Mouse (Mus musculus): Measurements from ENCODE around the gene Kdelr3. TPM values are rescaled to one million over a fixed set of nuclear protein-coding genes. Genes with fewer than 3 reads are reported as not detected.
A peak's percentile ranks its signal among the peaks of the same experiment; 100 is the strongest.

The Kdelr3 gene
- polyA plus RNA-seq, 1 experiment = 43.9 TPM

DNA sequence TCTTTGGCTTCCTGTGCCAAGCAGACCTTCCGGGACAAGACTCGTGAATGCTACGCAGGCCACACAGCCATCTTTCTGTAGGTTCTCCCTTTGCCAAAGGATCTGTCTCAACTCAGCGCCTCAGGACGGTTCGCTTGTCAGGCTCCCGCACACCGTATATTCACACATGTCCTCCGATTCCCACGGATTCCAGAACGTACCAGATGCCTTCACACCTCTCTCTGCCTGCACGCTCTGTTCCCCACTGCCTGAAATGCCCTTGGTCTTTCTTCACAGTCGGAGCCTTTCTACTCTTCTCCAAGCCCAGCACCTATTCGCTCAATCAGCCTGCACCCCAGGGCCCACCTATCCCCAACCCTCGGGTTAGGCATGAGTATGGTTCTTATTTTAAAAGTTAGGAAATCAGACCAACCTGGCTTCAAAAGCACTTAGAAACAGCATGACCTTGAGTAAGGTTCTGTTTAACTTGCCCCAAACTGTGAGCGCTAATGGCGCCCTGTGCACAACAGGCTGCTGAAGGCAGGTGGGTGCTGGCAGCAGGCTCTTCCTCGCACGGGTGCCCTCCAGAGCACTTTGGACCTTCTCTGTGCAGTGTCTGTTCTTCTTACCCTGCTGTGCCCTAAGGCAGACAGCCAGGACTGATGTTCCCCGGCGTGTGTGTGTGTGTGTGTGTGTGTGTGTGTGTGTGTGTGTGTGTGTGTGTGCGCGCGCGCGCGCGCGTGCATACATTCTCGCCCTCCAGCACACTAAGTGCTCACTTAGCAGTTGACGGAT lies 9.0 kb upstream of the Kdelr3 start:
- H3K4me1 ChIP-seq (ENCODE audit: control insufficient read depth, insufficient read depth, low read length) = peaks cover 2% of the 10 kb centered on the region
- H3K36me3 ChIP-seq (ENCODE audit: control insufficient read depth, insufficient read depth, low read length, poor library complexity, severe bottlenecking) = no peaks in the 10 kb centered on the region
- H3K27ac ChIP-seq (ENCODE audit: insufficient read depth, low read length) = no peak overlapping the region
- no peak overlapping the region for H3K4me3 ChIP-seq (ENCODE audit: low read depth, low read length)
- peaks cover 3% of the 10 kb centered on the region; the same call in 1 of the 2 replicates for H3K27me3 ChIP-seq (ENCODE audit: control insufficient read depth, insufficient read depth, low read length, poor library complexity, severe bottlenecking)
- no peaks in the 10 kb centered on the region for H3K9me3 ChIP-seq (replicated peaks; ENCODE audit: control insufficient read depth, insufficient read depth, low read length, poor library complexity, severe bottlenecking)
- no peak overlapping the region for H3K9ac ChIP-seq (ENCODE audit: low read depth, poor library complexity, severe bottlenecking)
- TF ChIP-seq POLR2A (IDR thresholded peaks at IDR 0.05; ENCODE audit: insufficient read depth, low read length) (no peak), EP300 (IDR thresholded peaks at IDR 0.05; ENCODE audit: insufficient read depth, low read depth, low read length) (no peak), CTCF (IDR thresholded peaks at IDR 0.05; ENCODE audit: low read depth, low read length) (no peak)

DNA sequence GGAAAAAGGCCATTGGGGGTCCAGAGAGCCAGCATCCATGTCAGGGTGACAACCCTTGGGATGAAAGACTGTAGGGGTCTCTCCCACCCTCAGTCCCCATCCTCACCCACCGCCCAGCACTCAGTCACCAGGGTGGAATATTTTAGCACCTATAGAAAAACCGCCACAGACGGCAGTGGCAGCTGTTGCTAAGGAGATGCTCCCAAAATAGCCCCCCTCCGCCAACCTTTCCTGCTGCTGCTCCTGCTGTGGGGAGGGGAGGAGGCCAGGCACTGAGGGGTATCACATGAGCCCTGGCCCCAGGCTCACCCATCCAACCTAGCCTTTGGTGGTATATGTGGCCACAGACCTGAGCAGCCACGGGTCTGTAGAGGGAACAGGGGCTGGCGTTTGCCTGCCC lies 6.2 kb upstream of the Kdelr3 start:
- no peaks in the 10 kb centered on the region for H3K36me3 ChIP-seq (ENCODE audit: control insufficient read depth, insufficient read depth, low read length, poor library complexity, severe bottlenecking)
- no peaks in the 10 kb centered on the region for H3K9me3 ChIP-seq (replicated peaks; ENCODE audit: control insufficient read depth, insufficient read depth, low read length, poor library complexity, severe bottlenecking)
- no peak overlapping the region for H3K4me3 ChIP-seq (ENCODE audit: low read depth, low read length)
- no peaks in the 10 kb centered on the region for H3K27me3 ChIP-seq (ENCODE audit: control insufficient read depth, insufficient read depth, low read length, poor library complexity, severe bottlenecking)
- no peak overlapping the region for H3K9ac ChIP-seq (ENCODE audit: low read depth, poor library complexity, severe bottlenecking)
- no peak for TF ChIP-seq POLR2A (IDR thresholded peaks at IDR 0.05; ENCODE audit: insufficient read depth, low read length)
- no peak for TF ChIP-seq CTCF (IDR thresholded peaks at IDR 0.05; ENCODE audit: low read depth, low read length)
- no peak for TF ChIP-seq EP300 (IDR thresholded peaks at IDR 0.05; ENCODE audit: insufficient read depth, low read depth, low read length)
- H3K27ac ChIP-seq (ENCODE audit: insufficient read depth, low read length) = no peak overlapping the region
- peaks cover 2% of the 10 kb centered on the region for H3K4me1 ChIP-seq (ENCODE audit: control insufficient read depth, insufficient read depth, low read length)

DNA sequence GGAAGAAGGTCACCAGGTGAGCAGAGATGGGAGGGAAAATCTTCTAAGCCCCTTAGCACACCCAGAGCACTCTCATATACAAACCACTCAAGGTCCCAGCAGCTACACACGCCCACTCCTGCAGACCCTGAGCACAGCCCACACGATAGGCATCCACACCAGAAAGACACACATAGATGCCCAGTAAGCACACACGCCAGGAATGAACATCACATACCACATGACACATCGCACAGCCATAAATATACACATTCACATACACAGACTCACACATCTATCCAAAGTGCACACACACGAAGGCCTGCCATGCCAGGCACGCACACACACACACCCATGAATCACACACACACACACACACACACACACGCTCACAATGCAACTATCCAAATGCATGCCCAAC lies 5.8 kb upstream of the Kdelr3 start:
- H3K9ac ChIP-seq (ENCODE audit: low read depth, poor library complexity, severe bottlenecking) = no peak overlapping the region
- no peak overlapping the region for H3K27ac ChIP-seq (ENCODE audit: insufficient read depth, low read length)
- peaks cover 2% of the 10 kb centered on the region for H3K4me1 ChIP-seq (ENCODE audit: control insufficient read depth, insufficient read depth, low read length)
- no peaks in the 10 kb centered on the region for H3K9me3 ChIP-seq (replicated peaks; ENCODE audit: control insufficient read depth, insufficient read depth, low read length, poor library complexity, severe bottlenecking)
- no peaks in the 10 kb centered on the region for H3K36me3 ChIP-seq (ENCODE audit: control insufficient read depth, insufficient read depth, low read length, poor library complexity, severe bottlenecking)
- no peak overlapping the region for H3K4me3 ChIP-seq (ENCODE audit: low read depth, low read length)
- no peaks in the 10 kb centered on the region for H3K27me3 ChIP-seq (ENCODE audit: control insufficient read depth, insufficient read depth, low read length, poor library complexity, severe bottlenecking)
- TF ChIP-seq EP300 (IDR thresholded peaks at IDR 0.05; ENCODE audit: insufficient read depth, low read depth, low read length) = no peak
- TF ChIP-seq CTCF (IDR thresholded peaks at IDR 0.05; ENCODE audit: low read depth, low read length) = no peak
- no peak for TF ChIP-seq POLR2A (IDR thresholded peaks at IDR 0.05; ENCODE audit: insufficient read depth, low read length)

DNA sequence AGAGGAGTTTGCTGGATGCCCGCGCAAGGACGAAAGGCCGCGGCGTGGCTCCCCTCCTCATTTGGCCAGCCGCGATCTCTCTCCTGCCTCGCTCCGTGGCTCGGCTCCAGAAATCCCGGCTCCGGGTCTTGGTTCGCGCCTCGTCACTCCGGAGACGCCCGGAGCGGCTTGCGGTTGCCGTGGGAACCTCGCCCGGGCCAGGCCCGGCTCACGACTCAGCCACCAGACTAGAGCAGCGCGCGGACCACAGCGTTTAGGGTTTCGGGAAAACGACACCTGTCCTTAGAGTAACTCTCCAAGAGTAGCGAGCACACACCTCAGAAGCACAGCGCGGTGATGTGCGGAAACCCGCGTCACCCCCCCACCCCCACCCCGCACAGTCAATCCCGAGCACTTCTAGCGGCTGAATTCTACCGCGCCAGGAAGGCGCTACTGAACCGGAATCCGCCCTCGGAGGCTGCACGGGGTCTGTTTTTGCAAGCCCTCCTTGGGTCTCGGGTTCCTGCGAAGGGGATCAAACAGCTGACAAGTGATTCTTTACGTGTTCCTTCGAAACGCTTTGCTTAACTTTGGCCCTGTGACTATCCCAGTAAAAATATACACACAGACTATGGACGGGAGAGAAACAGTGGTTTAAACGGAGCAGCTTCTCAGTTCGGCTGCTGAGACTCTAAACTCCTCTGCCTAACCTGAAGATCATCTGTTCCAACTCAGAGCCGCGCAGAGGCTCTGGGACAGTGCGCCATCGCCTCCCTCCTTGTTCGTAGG lies 4.5 kb upstream of the Kdelr3 start:
- Histone ChIP-seq H3K4me1 (ENCODE audit: control insufficient read depth, insufficient read depth, low read length) (no peaks in the 10 kb centered on the region), H3K9ac (ENCODE audit: low read depth, poor library complexity, severe bottlenecking) (0 out of 2 replicates have a peak overlapping the region, but pooled peaks have one; percentile 5), H3K9me3 (replicated peaks; ENCODE audit: control insufficient read depth, insufficient read depth, low read length, poor library complexity, severe bottlenecking) (no peaks in the 10 kb centered on the region), H3K27me3 (ENCODE audit: control insufficient read depth, insufficient read depth, low read length, poor library complexity, severe bottlenecking) (no peaks in the 10 kb centered on the region), H3K4me3 (ENCODE audit: low read depth, low read length) (peak overlapping the region; percentile 48), H3K27ac (ENCODE audit: insufficient read depth, low read length) (no peak overlapping the region), H3K36me3 (ENCODE audit: control insufficient read depth, insufficient read depth, low read length, poor library complexity, severe bottlenecking) (no peaks in the 10 kb centered on the region)
- TF ChIP-seq CTCF (IDR thresholded peaks at IDR 0.05; ENCODE audit: low read depth, low read length) (no peak), POLR2A (IDR thresholded peaks at IDR 0.05; ENCODE audit: insufficient read depth, low read length) (no peak), EP300 (IDR thresholded peaks at IDR 0.05; ENCODE audit: insufficient read depth, low read depth, low read length) (no peak)

DNA sequence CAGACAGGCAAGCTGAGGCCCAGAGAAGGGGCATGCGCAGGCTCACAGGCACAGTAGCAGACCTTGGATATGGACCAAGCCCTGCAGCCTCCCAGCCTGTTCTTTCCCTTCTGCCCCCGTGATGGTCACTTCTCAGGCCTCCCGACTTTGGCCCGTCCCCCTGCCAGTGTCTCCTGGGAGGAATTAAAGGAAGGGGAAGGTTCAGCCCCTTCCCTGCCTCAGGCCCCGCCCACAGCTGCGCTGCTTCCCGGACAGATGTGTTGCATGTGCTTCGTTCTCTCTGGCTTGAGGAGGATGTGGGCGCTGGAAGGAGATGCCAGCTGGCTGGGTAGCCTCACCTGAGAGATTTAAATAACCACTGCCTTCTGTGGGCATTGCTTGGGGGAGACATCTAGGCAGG lies 2.3 kb upstream of the Kdelr3 start:
- H3K27ac ChIP-seq (ENCODE audit: insufficient read depth, low read length) = no peak overlapping the region
- no peaks in the 10 kb centered on the region for H3K4me1 ChIP-seq (ENCODE audit: control insufficient read depth, insufficient read depth, low read length)
- H3K9ac ChIP-seq (ENCODE audit: low read depth, poor library complexity, severe bottlenecking) = no peak overlapping the region
- peak; percentile 12 for TF ChIP-seq POLR2A (IDR thresholded peaks at IDR 0.05; ENCODE audit: insufficient read depth, low read length)
- no peak for TF ChIP-seq EP300 (IDR thresholded peaks at IDR 0.05; ENCODE audit: insufficient read depth, low read depth, low read length)
- no peaks in the 10 kb centered on the region for H3K9me3 ChIP-seq (replicated peaks; ENCODE audit: control insufficient read depth, insufficient read depth, low read length, poor library complexity, severe bottlenecking)
- H3K4me3 ChIP-seq (ENCODE audit: low read depth, low read length) = no peak overlapping the region
- H3K36me3 ChIP-seq (ENCODE audit: control insufficient read depth, insufficient read depth, low read length, poor library complexity, severe bottlenecking) = no peaks in the 10 kb centered on the region
- no peaks in the 10 kb centered on the region for H3K27me3 ChIP-seq (ENCODE audit: control insufficient read depth, insufficient read depth, low read length, poor library complexity, severe bottlenecking)

DNA sequence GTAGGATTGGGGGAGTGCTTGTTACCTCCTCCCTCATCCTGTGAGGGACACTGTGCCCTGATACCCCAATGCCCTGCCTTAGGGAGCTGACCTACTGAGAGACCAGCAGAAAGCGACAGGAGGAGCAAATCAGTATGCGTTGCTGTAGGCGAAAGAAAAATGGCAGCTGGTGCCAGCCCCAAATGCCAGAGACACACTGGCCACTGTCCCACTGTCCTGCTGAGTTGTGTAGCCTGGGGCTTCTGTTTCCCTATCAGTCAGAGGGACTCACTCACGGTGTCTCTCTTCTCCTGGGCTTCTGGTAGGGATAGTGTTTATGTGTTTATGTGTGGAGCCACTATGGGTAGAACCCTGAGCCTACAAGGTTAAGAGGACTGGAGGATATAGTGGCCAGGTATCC lies 1.5 kb downstream of the Kdelr3 start:
- H3K27ac ChIP-seq (ENCODE audit: insufficient read depth, low read length) = peak overlapping the region; percentile 82
- peak overlapping the region; percentile 58; the same call in 1 of the 2 replicates for H3K9ac ChIP-seq (ENCODE audit: low read depth, poor library complexity, severe bottlenecking)
- H3K36me3 ChIP-seq (ENCODE audit: control insufficient read depth, insufficient read depth, low read length, poor library complexity, severe bottlenecking) = no peaks in the 10 kb centered on the region
- no peaks in the 10 kb centered on the region for H3K27me3 ChIP-seq (ENCODE audit: control insufficient read depth, insufficient read depth, low read length, poor library complexity, severe bottlenecking)
- peaks cover 2% of the 10 kb centered on the region for H3K4me1 ChIP-seq (ENCODE audit: control insufficient read depth, insufficient read depth, low read length)
- TF ChIP-seq POLR2A (IDR thresholded peaks at IDR 0.05; ENCODE audit: insufficient read depth, low read length) (no peak), CTCF (IDR thresholded peaks at IDR 0.05; ENCODE audit: low read depth, low read length) (no peak), EP300 (IDR thresholded peaks at IDR 0.05; ENCODE audit: insufficient read depth, low read depth, low read length) (no peak)
- no peaks in the 10 kb centered on the region for H3K9me3 ChIP-seq (replicated peaks; ENCODE audit: control insufficient read depth, insufficient read depth, low read length, poor library complexity, severe bottlenecking)
- H3K4me3 ChIP-seq (ENCODE audit: low read depth, low read length) = peak overlapping the region; percentile 3; the same call in 1 of the 2 replicates
